Mouse (Mus musculus) myocyte (in vitro differentiated cells): ENCODE data around the gene Traf2. TPM values are rescaled to one million over a fixed set of nuclear protein-coding genes. Genes with fewer than 3 reads are reported as not detected.

ENCODE experiments used
- H3K27me3 ChIP-seq: one replicate; pipeline ENCODE4 v1.6.1; 2011; ENCODE audit not compliant: control insufficient read depth, insufficient read depth, insufficient read length
- H3K36me3 ChIP-seq: one replicate; pipeline ENCODE4 v1.6.1; 2011; ENCODE audit not compliant: control insufficient read depth, insufficient read depth
- H3K4me2 ChIP-seq: one replicate; pipeline ENCODE4 v1.6.1; 2011; ENCODE audit warnings: low read depth, control low read depth
- H3K4me3 ChIP-seq: one replicate; pipeline ENCODE4 v1.5.1; 2011; ENCODE audit warnings: mild to moderate bottlenecking, control low read depth, moderate library complexity
- H3K79me2 ChIP-seq: one replicate; pipeline ENCODE4 v1.6.1; 2011; ENCODE audit not compliant: control insufficient read depth, insufficient read depth
- H3ac ChIP-seq: one replicate; pipeline ENCODE4 v1.6.1; 2011; ENCODE audit not compliant: control insufficient read depth, insufficient read length
- CEBPB ChIP-seq: IDR thresholded peaks from 2 replicates; pipeline ENCODE4 v1.6.1; 2011; ENCODE audit warnings: mild to moderate bottlenecking, moderate library complexity; ENCODE audit not compliant: poor library complexity, insufficient read depth, severe bottlenecking
- E2F4 ChIP-seq: IDR thresholded peaks from one replicate; pipeline ENCODE4 v1.6.1; 2011; ENCODE audit warnings: mild to moderate bottlenecking, control low read depth, moderate library complexity; ENCODE audit not compliant: insufficient read depth
- MAX ChIP-seq: IDR thresholded peaks from one replicate; pipeline ENCODE4 v1.6.1; 2011; ENCODE audit warnings: low read depth, mild to moderate bottlenecking, control low read depth
- MYOD1 ChIP-seq, 3 experiments: IDR thresholded peaks; one replicate each; pipeline ENCODE4 v1.6.1; 2011; ENCODE audit warnings: control low read depth in 2 of 3, low read depth in 2 of 3, mild to moderate bottlenecking in 2 of 3, moderate library complexity in 1 of 3; ENCODE audit not compliant: insufficient read length in 2 of 3, control insufficient read depth in 1 of 3
- MYOG ChIP-seq, 3 experiments: IDR thresholded peaks; one replicate each; pipeline ENCODE4 v1.6.1; 2011; ENCODE audit warnings: control low read depth in 2 of 3, low read depth in 2 of 3, mild to moderate bottlenecking in 2 of 3; ENCODE audit not compliant: insufficient read length in 2 of 3, control insufficient read depth in 1 of 3, insufficient read depth in 1 of 3
- POLR2A ChIP-seq: IDR thresholded peaks from one replicate; pipeline ENCODE4 v1.6.1; 2011; ENCODE audit warnings: low read depth, mild to moderate bottlenecking, control low read depth, moderate library complexity; ENCODE audit not compliant: insufficient read length
- POLR2AphosphoS2 ChIP-seq: IDR thresholded peaks from one replicate; pipeline ENCODE4 v1.6.1; 2011; ENCODE audit warnings: low read depth, control low read depth; ENCODE audit not compliant: insufficient read length
- REST ChIP-seq: IDR thresholded peaks from one replicate; pipeline ENCODE4 v1.6.1; 2011; ENCODE audit warnings: mild to moderate bottlenecking, control low read depth, moderate library complexity; ENCODE audit not compliant: insufficient read depth, insufficient read length
- SRF ChIP-seq: IDR thresholded peaks from one replicate; pipeline ENCODE4 v1.6.1; 2011; ENCODE audit warnings: low read depth; ENCODE audit not compliant: control insufficient read depth, insufficient read length
- TCF12 ChIP-seq: IDR thresholded peaks from one replicate; pipeline ENCODE4 v1.6.1; 2011; ENCODE audit warnings: mild to moderate bottlenecking, control low read depth; ENCODE audit not compliant: poor library complexity, insufficient read depth, severe bottlenecking
- TCF3 ChIP-seq: IDR thresholded peaks from one replicate; pipeline ENCODE4 v1.6.1; 2011; ENCODE audit warnings: low read depth, control low read depth; ENCODE audit not compliant: insufficient read length
- USF1 ChIP-seq: IDR thresholded peaks from one replicate; pipeline ENCODE4 v1.6.1; 2011; ENCODE audit warnings: low read depth, mild to moderate bottlenecking, control low read depth, moderate library complexity
- polyA plus RNA-seq: library from polyadenylated mRNA; unstranded; fragments of >200 nt; fragmentation: generic; extraction: Trizol; gene quantifications from one replicate; pipeline ENCODE4 v1.2.1, GENCODE M21; 2012; ENCODE audit warnings: missing spikeins

Gene Traf2
- polyA plus RNA-seq, 1 experiment = 40.4 TPM

- Histone ChIP-seq H3ac (no peak overlapping the region), H3K79me2 (no peaks in the 10 kb centered on the region), H3K4me3 (peak overlapping the region; percentile 16), H3K36me3 (peaks cover 5% of the 10 kb centered on the region), H3K27me3 (no peaks in the 10 kb centered on the region), H3K4me2 (peak overlapping the region; percentile 84)
- TF ChIP-seq TCF12 (no peak), POLR2AphosphoS2 (peak; percentile 50), USF1 (no peak), E2F4 (no peak), POLR2A (no peak)
Observed at GRCm38 (mm10) chr2:25581901-25582301, 35.2 kb upstream of the Traf2 start.

DNA sequence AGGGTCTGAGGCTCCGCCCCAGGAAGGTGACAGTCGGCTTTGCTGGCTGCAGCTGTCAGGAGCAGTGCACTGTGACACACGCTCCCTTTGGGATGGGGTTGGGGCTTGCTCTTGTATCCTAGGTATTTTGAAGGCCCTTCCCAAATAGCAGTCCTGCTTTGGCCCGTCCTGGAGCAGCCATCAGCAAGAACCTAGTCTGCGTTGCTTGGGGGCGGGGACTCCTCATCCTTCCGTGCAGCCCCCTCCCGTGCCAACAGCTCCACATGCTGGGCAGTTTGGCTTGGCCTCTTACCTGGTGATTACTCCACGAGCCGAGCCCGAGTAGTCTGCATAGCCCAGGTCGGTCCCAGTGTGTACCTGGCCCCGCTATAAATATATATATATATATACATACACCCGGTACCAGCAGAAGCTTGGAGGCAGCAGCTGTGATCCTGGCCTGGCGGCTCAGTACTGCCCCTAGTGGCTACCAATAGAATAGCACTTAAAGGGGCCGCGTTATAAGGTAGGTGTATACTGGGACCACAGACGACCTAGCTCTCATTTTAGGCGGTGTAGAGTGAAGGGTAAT, 34.6 kb upstream of the Traf2 start, which contains the start of gene Ajm1:
TSS of gene Ajm1 (minus strand) at position 464 of the 571 bp plus-strand sequence.
- H3K36me3 ChIP-seq = peaks cover 5% of the 10 kb centered on the region
- H3K79me2 ChIP-seq = no peaks in the 10 kb centered on the region
- no peak within 1 kb of the TSS for H3ac ChIP-seq
- TF ChIP-seq E2F4 (no peak), USF1 (no peak), REST (no peak), MYOG (IDR thresholded peaks at IDR 0.05; ENCODE audit: control insufficient read depth in 1 of 3, insufficient read depth in 1 of 3, insufficient read length in 2 of 3, low read depth in 2 of 3) (peak in 1 of 3 experiments; percentile 55), MAX (no peak), TCF12 (no peak), SRF (no peak), TCF3 (no peak), POLR2AphosphoS2 (peak; percentile 77), POLR2A (no peak), MYOD1 (IDR thresholded peaks at IDR 0.05; ENCODE audit: control insufficient read depth in 1 of 3, insufficient read length in 2 of 3, low read depth in 2 of 3) (peak in 2 of 3 experiments; percentile 18 to 49)
- peak within 1 kb of the TSS; percentile 16 for H3K4me3 ChIP-seq
- H3K27me3 ChIP-seq = no peaks in the 10 kb centered on the region
- H3K4me2 ChIP-seq = peak within 1 kb of the TSS; percentile 84

DNA sequence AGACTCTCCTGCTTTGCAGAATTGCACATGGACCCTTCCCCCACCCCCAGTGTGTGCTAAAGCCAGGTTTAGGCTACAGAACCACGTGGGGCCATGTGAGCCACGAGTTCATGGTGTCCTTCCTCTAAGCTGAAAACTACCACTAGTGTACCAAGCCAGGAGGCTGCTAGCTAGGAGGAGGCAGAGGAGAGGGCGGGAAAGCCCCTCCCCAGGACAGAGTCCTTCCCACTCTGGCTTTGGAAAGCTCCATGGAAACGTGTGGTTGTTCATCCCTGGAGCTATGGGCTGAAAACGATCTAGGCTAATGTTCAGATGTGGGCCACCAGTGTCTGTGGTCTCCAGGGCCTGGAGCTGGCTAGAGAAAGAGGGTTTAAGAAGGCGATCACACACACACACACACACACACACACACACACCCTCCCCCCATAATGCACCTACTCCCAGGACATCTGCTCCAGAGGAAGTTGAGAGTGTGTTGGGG, 33.9 kb upstream of the Traf2 start:
- Histone ChIP-seq H3K36me3 (peaks cover 5% of the 10 kb centered on the region), H3K4me3 (peak overlapping the region; percentile 16), H3K27me3 (no peaks in the 10 kb centered on the region), H3K79me2 (no peaks in the 10 kb centered on the region), H3ac (no peak overlapping the region), H3K4me2 (peak overlapping the region; percentile 84)
- TF ChIP-seq USF1 (no peak), TCF3 (no peak), POLR2AphosphoS2 (no peak), MYOG (IDR thresholded peaks at IDR 0.05; ENCODE audit: control insufficient read depth in 1 of 3, insufficient read depth in 1 of 3, insufficient read length in 2 of 3, low read depth in 2 of 3) (no peak), MYOD1 (IDR thresholded peaks at IDR 0.05; ENCODE audit: control insufficient read depth in 1 of 3, insufficient read length in 2 of 3, low read depth in 2 of 3) (no peak), SRF (no peak), CEBPB (no peak), E2F4 (no peak), MAX (no peak), TCF12 (no peak), POLR2A (no peak), REST (no peak)

- Histone ChIP-seq H3K4me3 (no peak overlapping the region), H3K79me2 (no peaks in the 10 kb centered on the region), H3K4me2 (no peak overlapping the region), H3ac (no peak overlapping the region), H3K27me3 (no peaks in the 10 kb centered on the region), H3K36me3 (peaks cover 5% of the 10 kb centered on the region)
- TF ChIP-seq REST = no peak
- TF ChIP-seq TCF12 = no peak
- no peak for TF ChIP-seq SRF
- no peak for TF ChIP-seq POLR2AphosphoS2
- TF ChIP-seq TCF3 = no peak
- no peak for TF ChIP-seq MYOG (IDR thresholded peaks at IDR 0.05; ENCODE audit: control insufficient read depth in 1 of 3, insufficient read depth in 1 of 3, insufficient read length in 2 of 3, low read depth in 2 of 3)
- no peak for TF ChIP-seq E2F4
- no peak for TF ChIP-seq POLR2A
- TF ChIP-seq USF1 = no peak
- TF ChIP-seq MAX = no peak
- TF ChIP-seq CEBPB = no peak
- TF ChIP-seq MYOD1 (IDR thresholded peaks at IDR 0.05; ENCODE audit: control insufficient read depth in 1 of 3, insufficient read length in 2 of 3, low read depth in 2 of 3) = no peak
Observed at GRCm38 (mm10) chr2:25579737-25580460, 33.2 kb upstream of the Traf2 start.
